Mouse (Mus musculus): ENCODE measurements at regions not wholly inside any gene's neighbourhood (a gene's known extent, or its start where the extent isn't known, plus 50 kb on each side); places are given as distances from the start of the nearest gene placed in this dataset.

DNA sequence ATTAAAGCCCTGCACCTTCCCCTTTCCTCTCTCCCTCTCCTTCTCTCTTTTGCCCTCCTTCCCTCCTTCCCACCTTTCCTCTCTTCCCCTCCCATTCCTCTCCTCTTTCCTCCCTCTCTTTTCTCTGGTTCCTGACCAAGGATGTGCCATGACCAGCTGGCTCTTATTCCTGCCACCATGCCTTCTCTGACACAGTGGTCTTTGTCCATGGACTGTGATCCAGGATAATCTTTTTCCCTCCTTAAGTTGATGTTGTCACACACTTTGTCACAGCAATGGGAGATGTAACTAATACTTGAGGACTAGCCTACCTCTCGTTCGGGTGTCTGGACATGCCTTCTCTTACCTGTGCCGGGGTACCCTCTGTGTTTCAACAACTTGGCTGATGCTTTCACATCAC, 86.4 kb downstream of the Anapc4 start:
- Histone ChIP-seq H3K4me1 (ENCODE audit: control insufficient read depth, insufficient read depth, low read length) (no peaks in the 10 kb centered on the region), H3K9ac (ENCODE audit: low read depth, low read length) (no peak overlapping the region), H3K4me3 (ENCODE audit: insufficient read depth, low read depth, low read length) (no peak overlapping the region), H3K36me3 (ENCODE audit: control insufficient read depth, insufficient read depth, low read length) (no peaks in the 10 kb centered on the region), H3K27ac (replicated peaks; ENCODE audit: insufficient read depth, low read depth, low read length) (no peak overlapping the region), H3K79me2 (ENCODE audit: control insufficient read depth, insufficient read depth, low read length) (no peaks in the 10 kb centered on the region), H3K27me3 (ENCODE audit: control insufficient read depth, insufficient read depth, low read length) (no peaks in the 10 kb centered on the region)
- DNase-seq (ENCODE audit: extremely low read depth, low read depth, low spot score), result no peak
- 93% methylated on average over 3 of the region's 3 CpGs for WGBS
- no peak for TF ChIP-seq POLR2A (IDR thresholded peaks at IDR 0.05; ENCODE audit: extremely low read depth, insufficient read depth, low read length)

DNA sequence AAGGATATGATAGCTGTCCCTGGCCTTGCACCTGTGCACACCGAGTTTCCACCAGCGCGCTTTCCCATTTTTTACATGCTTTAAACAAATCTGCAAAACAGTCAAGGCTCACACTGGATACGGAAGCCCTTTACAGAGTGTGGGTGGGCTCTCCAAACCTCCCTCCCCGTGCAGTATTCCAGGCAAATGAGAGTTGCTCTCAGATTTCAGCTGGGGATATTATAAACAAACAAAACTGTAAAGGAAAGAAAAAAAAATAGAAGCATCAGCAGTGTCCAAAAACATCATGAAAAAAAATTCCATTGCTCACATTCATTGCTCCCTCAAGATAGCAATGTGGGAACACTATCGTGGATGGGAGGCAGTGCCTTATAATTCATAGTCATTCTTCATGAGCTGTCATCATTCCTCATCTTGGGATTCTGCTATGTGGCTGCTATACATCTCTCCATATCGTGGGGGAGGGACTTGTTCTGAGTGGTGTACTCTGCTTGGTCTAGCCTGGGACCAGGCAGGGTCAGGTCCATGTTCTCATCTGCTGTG, 87.0 kb downstream of the Anapc4 start:
- no peaks in the 10 kb centered on the region for H3K36me3 ChIP-seq (ENCODE audit: control insufficient read depth, insufficient read depth, low read length)
- WGBS, result 76% methylated on average over 7 of the region's 7 CpGs
- H3K27me3 ChIP-seq (ENCODE audit: control insufficient read depth, insufficient read depth, low read length), result no peaks in the 10 kb centered on the region
- H3K79me2 ChIP-seq (ENCODE audit: control insufficient read depth, insufficient read depth, low read length), result no peaks in the 10 kb centered on the region
- H3K4me1 ChIP-seq (ENCODE audit: control insufficient read depth, insufficient read depth, low read length), result no peaks in the 10 kb centered on the region
- H3K9ac ChIP-seq (ENCODE audit: low read depth, low read length), result no peak overlapping the region
- no peak overlapping the region for H3K4me3 ChIP-seq (ENCODE audit: insufficient read depth, low read depth, low read length)
- no peak for DNase-seq (ENCODE audit: extremely low read depth, low read depth, low spot score)
- TF ChIP-seq CTCF (IDR thresholded peaks at IDR 0.05; ENCODE audit: low read depth, low read length), result no peak
- TF ChIP-seq POLR2A (IDR thresholded peaks at IDR 0.05; ENCODE audit: extremely low read depth, insufficient read depth, low read length), result no peak
- no peak overlapping the region for H3K27ac ChIP-seq (replicated peaks; ENCODE audit: insufficient read depth, low read depth, low read length)

DNA sequence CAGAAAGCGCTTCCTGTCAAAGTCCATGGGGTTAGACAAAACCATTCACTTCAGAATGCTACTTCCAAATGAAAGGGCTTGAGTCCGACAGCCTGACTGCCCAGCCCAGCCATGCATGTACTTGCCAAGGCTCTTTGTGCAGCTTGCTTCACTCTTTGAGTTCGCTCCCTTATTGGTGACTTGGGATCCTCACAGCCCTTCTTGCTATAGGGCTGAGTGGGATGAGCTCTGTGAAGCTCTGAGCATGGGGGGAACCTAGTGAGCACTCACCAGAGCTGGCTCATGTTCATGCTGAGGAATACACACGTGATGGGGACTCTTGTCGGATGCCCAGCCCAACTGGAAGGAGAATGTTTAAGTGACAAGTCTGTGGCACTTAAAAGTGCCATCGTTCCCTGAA, 91.2 kb downstream of the Anapc4 start:
- TF ChIP-seq CTCF (IDR thresholded peaks at IDR 0.05; ENCODE audit: low read depth, low read length) (no peak), POLR2A (IDR thresholded peaks at IDR 0.05; ENCODE audit: extremely low read depth, insufficient read depth, low read length) (no peak)
- no peaks in the 10 kb centered on the region for H3K27me3 ChIP-seq (ENCODE audit: control insufficient read depth, insufficient read depth, low read length)
- H3K9ac ChIP-seq (ENCODE audit: low read depth, low read length), result no peak overlapping the region
- WGBS, result 82% methylated on average over 6 of the region's 6 CpGs
- no peak for DNase-seq (ENCODE audit: extremely low read depth, low read depth, low spot score)
- no peaks in the 10 kb centered on the region for H3K4me1 ChIP-seq (ENCODE audit: control insufficient read depth, insufficient read depth, low read length)
- H3K36me3 ChIP-seq (ENCODE audit: control insufficient read depth, insufficient read depth, low read length), result no peaks in the 10 kb centered on the region
- no peak overlapping the region for H3K27ac ChIP-seq (replicated peaks; ENCODE audit: insufficient read depth, low read depth, low read length)
- H3K4me3 ChIP-seq (ENCODE audit: insufficient read depth, low read depth, low read length), result no peak overlapping the region
- no peaks in the 10 kb centered on the region for H3K79me2 ChIP-seq (ENCODE audit: control insufficient read depth, insufficient read depth, low read length)

DNA sequence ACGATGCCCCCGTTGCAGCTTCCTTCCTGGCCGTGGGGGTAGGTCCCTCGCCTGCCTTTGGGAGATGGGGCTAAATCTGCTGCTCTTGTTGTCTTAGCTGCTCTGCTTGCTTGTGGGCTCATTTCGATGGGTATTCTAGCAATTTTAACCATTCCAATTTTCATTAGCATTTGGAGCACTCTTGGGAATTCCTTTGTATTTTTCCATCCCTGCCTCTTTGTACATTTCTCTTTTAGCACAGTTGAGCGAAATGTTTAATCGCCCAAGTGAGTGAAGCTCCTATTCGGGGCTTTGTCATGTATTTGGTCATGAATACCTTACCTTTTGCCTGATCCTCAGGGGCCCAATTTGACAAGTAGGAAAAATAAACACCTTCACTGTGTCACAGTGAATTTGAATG, 95.9 kb downstream of the Anapc4 start:
- Histone ChIP-seq H3K9ac (ENCODE audit: low read depth, low read length) (no peak overlapping the region), H3K4me3 (ENCODE audit: insufficient read depth, low read depth, low read length) (no peak overlapping the region), H3K4me1 (ENCODE audit: control insufficient read depth, insufficient read depth, low read length) (no peaks in the 10 kb centered on the region), H3K36me3 (ENCODE audit: control insufficient read depth, insufficient read depth, low read length) (no peaks in the 10 kb centered on the region), H3K27me3 (ENCODE audit: control insufficient read depth, insufficient read depth, low read length) (no peaks in the 10 kb centered on the region), H3K79me2 (ENCODE audit: control insufficient read depth, insufficient read depth, low read length) (no peaks in the 10 kb centered on the region), H3K27ac (replicated peaks; ENCODE audit: insufficient read depth, low read depth, low read length) (no peak overlapping the region)
- TF ChIP-seq CTCF (IDR thresholded peaks at IDR 0.05; ENCODE audit: low read depth, low read length), result no peak
- TF ChIP-seq POLR2A (IDR thresholded peaks at IDR 0.05; ENCODE audit: extremely low read depth, insufficient read depth, low read length), result no peak
- DNase-seq (ENCODE audit: extremely low read depth, low read depth, low spot score), result no peak
- WGBS, result 79% methylated on average over 8 of the region's 8 CpGs

DNA sequence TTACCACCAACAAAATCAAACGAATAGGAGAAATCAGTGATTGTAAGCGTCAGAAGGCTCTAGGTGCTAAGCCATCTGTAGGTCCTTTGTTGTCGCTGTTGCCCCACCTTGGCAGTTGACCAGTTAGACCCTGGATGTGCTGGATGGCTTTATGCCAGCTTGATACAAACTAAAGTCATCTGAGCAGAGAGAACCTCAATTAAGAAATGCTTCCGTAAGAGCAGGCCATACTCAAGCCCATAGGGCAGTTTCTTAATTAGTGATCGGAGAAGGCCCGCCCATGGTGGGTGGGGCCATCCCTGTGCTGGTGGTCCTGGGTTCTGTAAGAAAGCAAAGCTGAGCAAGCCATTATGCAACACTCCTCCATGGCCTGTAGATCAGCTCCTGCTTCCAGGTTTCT, 99.5 kb downstream of the Anapc4 start:
- no peaks in the 10 kb centered on the region for H3K27me3 ChIP-seq (ENCODE audit: control insufficient read depth, insufficient read depth, low read length)
- 84% methylated on average over 6 of the region's 6 CpGs for WGBS
- TF ChIP-seq CTCF (IDR thresholded peaks at IDR 0.05; ENCODE audit: low read depth, low read length) (no peak), POLR2A (IDR thresholded peaks at IDR 0.05; ENCODE audit: extremely low read depth, insufficient read depth, low read length) (no peak)

DNA sequence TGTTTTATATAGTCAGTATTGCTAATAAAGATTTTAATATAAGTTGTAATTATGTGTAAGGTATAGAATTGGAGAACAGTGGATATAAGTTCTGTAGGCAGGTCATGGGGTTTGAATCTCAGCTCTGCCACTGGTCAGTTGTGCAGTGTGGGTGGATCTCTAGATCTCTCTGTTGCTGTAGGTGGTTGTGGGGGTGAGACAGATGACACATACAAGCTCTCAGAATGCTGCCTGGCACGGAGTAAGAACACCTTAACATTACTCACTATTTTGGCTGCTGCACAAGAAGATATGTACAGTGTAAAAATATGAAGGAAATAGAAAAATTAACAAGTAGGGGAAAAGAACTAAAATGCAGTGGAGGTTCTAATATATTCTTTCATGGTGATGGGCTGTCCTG, 100.3 kb upstream of the Slc34a2 start:
- Histone ChIP-seq H3K4me3 (ENCODE audit: insufficient read depth, low read depth, low read length) (no peak overlapping the region), H3K27ac (replicated peaks; ENCODE audit: insufficient read depth, low read depth, low read length) (no peak overlapping the region), H3K27me3 (ENCODE audit: control insufficient read depth, insufficient read depth, low read length) (no peaks in the 10 kb centered on the region), H3K36me3 (ENCODE audit: control insufficient read depth, insufficient read depth, low read length) (no peaks in the 10 kb centered on the region), H3K4me1 (ENCODE audit: control insufficient read depth, insufficient read depth, low read length) (no peaks in the 10 kb centered on the region), H3K79me2 (ENCODE audit: control insufficient read depth, insufficient read depth, low read length) (no peaks in the 10 kb centered on the region), H3K9ac (ENCODE audit: low read depth, low read length) (no peak overlapping the region)
- no peak for TF ChIP-seq CTCF (IDR thresholded peaks at IDR 0.05; ENCODE audit: low read depth, low read length)
- no peak for TF ChIP-seq POLR2A (IDR thresholded peaks at IDR 0.05; ENCODE audit: extremely low read depth, insufficient read depth, low read length)
- DNase-seq (ENCODE audit: extremely low read depth, low read depth, low spot score), result no peak
- 72% methylated on average over 1 of the region's 1 CpGs for WGBS

More for the DNA sequence above, 99.5 kb downstream of the Anapc4 start:
- H3K4me1 ChIP-seq (ENCODE audit: control insufficient read depth, insufficient read depth, low read length), result no peaks in the 10 kb centered on the region
- no peak overlapping the region for H3K4me3 ChIP-seq (ENCODE audit: insufficient read depth, low read depth, low read length)
- DNase-seq (ENCODE audit: extremely low read depth, low read depth, low spot score), result no peak
- H3K9ac ChIP-seq (ENCODE audit: low read depth, low read length), result no peak overlapping the region
- H3K36me3 ChIP-seq (ENCODE audit: control insufficient read depth, insufficient read depth, low read length), result no peaks in the 10 kb centered on the region
- no peak overlapping the region for H3K27ac ChIP-seq (replicated peaks; ENCODE audit: insufficient read depth, low read depth, low read length)
- H3K79me2 ChIP-seq (ENCODE audit: control insufficient read depth, insufficient read depth, low read length), result no peaks in the 10 kb centered on the region
